Mouse (Mus musculus) megakaryocyte, embryonic 14.5 days (primary cell): ENCODE measurements at regions not wholly inside any gene's neighbourhood (a gene's known extent, or its start where the extent isn't known, plus 50 kb on each side); places are given as distances from the start of the nearest gene placed in this dataset.

Source experiments
- FLI1 ChIP-seq: IDR thresholded peaks from 2 replicates; pipeline ENCODE4 v1.6.1; 2012; ENCODE audit warnings: low read length, inconsistent platforms, mixed read lengths
- GATA1 ChIP-seq: IDR thresholded peaks from 3 replicates; pipeline ENCODE4 v1.6.1; 2012; ENCODE audit warnings: mixed read lengths, low read length, inconsistent platforms, borderline replicate concordance

GRCm38 (mm10) chr7:70283836-70284235 is 82.7 kb downstream of the Nr2f2 start:
- no peak for TF ChIP-seq GATA1
- TF ChIP-seq FLI1 = no peak
